Comparison of ENCODE assay signal across 8 mouse cellular contexts in genomic region chr16:96345117-96345516, GRCm38 (mm10).
A peak's percentile ranks its signal among the peaks of the same experiment; 100 is the strongest.
DNase-seq lines count a peak whose midpoint lies in the region; ATAC-seq and TF ChIP-seq lines count a peak whose summit lies in the region.

No protein-coding gene starts in this region.

- 9% methylated on average over 10 of the region's 10 CpGs for WGBS in limb, embryonic 10.5 days
- WGBS in midbrain, postnatal 0 days, result 3% methylated on average over 10 of the region's 10 CpGs

- no peaks in the 10 kb centered on the region for H3K9me3 ChIP-seq in limb, embryonic 10.5 days (replicated peaks)
- H3K9me3 ChIP-seq in midbrain, postnatal 0 days (ENCODE audit: low read length), result no peaks in the 10 kb centered on the region

- H3K27ac ChIP-seq in limb, embryonic 10.5 days, result no peak overlapping the region
- 0 out of 2 replicates have a peak overlapping the region, but pooled peaks have one; percentile 3 for H3K27ac ChIP-seq in midbrain, postnatal 0 days (ENCODE audit: low read depth, low read length)

- peak; percentile 83 for ATAC-seq in midbrain, postnatal 0 days (ENCODE audit: low FRiP score)

- peak; percentile 99 for TF ChIP-seq CTCF in midbrain, postnatal 0 days (IDR thresholded peaks at IDR 0.05)

- H3K27me3 ChIP-seq in limb, embryonic 10.5 days (ENCODE audit: low read depth, poor library complexity, severe bottlenecking), result no peaks in the 10 kb centered on the region
- no peaks in the 10 kb centered on the region for H3K27me3 ChIP-seq in midbrain, postnatal 0 days (ENCODE audit: insufficient read depth, low read length)

- H3K4me1 ChIP-seq in limb, embryonic 10.5 days, result peaks cover 19% of the 10 kb centered on the region
- H3K4me1 ChIP-seq in midbrain, postnatal 0 days (ENCODE audit: insufficient read depth, low read length), result no peaks in the 10 kb centered on the region; the same call in 1 of the 2 replicates

- H3K9ac ChIP-seq in midbrain, postnatal 0 days (replicated peaks; ENCODE audit: low read length, poor library complexity, severe bottlenecking), result no peak overlapping the region

- peak; percentile 48 to 59 for DNase-seq in urinary bladder, adult 18-20 months (ENCODE audit: low spot score in 2 of 2)
- DNase-seq in urinary bladder, postnatal 10 days (ENCODE audit: low spot score), result no peak
- peak; percentile 76 for DNase-seq in embryo, embryonic 11.5 days (ENCODE audit: low read depth, low spot score)
- peak; percentile 10 for DNase-seq in gonadal fat pad, adult 2 months (ENCODE audit: low read depth)
- DNase-seq in kidney, adult 11 months, result peak; percentile 66
- peak; percentile 90 for DNase-seq in limb, embryonic 10.5 days (ENCODE audit: low spot score)
- peak; percentile 94 for DNase-seq in midbrain, postnatal 0 days (ENCODE audit: low spot score)
- DNase-seq in spleen, postnatal 10 days (ENCODE audit: low spot score in 2 of 2), result peak; percentile 49 to 85

- no peak overlapping the region for H3K4me2 ChIP-seq in midbrain, postnatal 0 days (ENCODE audit: low read depth, low read length, poor library complexity, severe bottlenecking)

- H3K4me3 ChIP-seq in limb, embryonic 10.5 days, result no peak overlapping the region
- no peak overlapping the region for H3K4me3 ChIP-seq in midbrain, postnatal 0 days (ENCODE audit: low read depth, low read length)

- H3K36me3 ChIP-seq in limb, embryonic 10.5 days, result no peaks in the 10 kb centered on the region
- no peaks in the 10 kb centered on the region for H3K36me3 ChIP-seq in midbrain, postnatal 0 days (ENCODE audit: insufficient read depth, low read length)
